Mouse (Mus musculus) macrophage (primary cell): ENCODE results near the gene Rnaseh2b. TPM values are rescaled to one million over a fixed set of nuclear protein-coding genes. Genes with fewer than 3 reads are reported as not detected.

Experiments
- H3K27ac ChIP-seq: fragments of 350-480 bp; formaldehyde crosslinking; 2 replicates; pipeline ENCODE4 v1.9.0; 2021
- H3K36me3 ChIP-seq: fragments of 350-480 bp; formaldehyde crosslinking; 2 replicates; pipeline ENCODE4 v1.9.0; 2021; ENCODE audit errors: inconsistent target
- H3K4me3 ChIP-seq: fragments of 350-480 bp; formaldehyde crosslinking; 2 replicates; pipeline ENCODE4 v1.9.0; 2021; ENCODE audit errors: inconsistent target
- H3K79me2 ChIP-seq: fragments of 350-480 bp; formaldehyde crosslinking; 2 replicates; pipeline ENCODE4 v1.9.0; 2021; ENCODE audit errors: inconsistent target
- WGBS: methylation state at CpG from one replicate; pipeline ENCODE4 v1.1.7; 2026; ENCODE audit warnings: inconsistent platforms; ENCODE audit not compliant: missing documents; 5-methylcytosine and 5-hydroxymethylcytosine counted together
- polyA plus RNA-seq: library from polyadenylated mRNA; stranded (reverse); fragments of 250-400 nt; gene quantifications from 3 replicates; pipeline ENCODE4 v1.2.4, GENCODE M21; 2018; ENCODE audit warnings: inconsistent platforms
- total RNA-seq, 78 experiments: library from RNA; depleted of rRNA; stranded (reverse); fragments of 250-400 nt; gene quantifications; 1 replicate in 9 of 78; 2 replicates in 24 of 78; 3 replicates in 43 of 78; 4 replicates in 2 of 78; pipeline ENCODE4 v1.2.4; 2018; ENCODE audit warnings: inconsistent platforms in 56 of 78

Gene Rnaseh2b
- 10 to 100 TPM in 23 of 26 experiments, 1 to 10 TPM in 3; 7.2 to 37.6 (median 16.3) TPM for total RNA-seq (2018; cell fraction: chromatin; rRNA removed)
- total RNA-seq (2018; cell fraction: cytosol; rRNA removed), result 10 to 100 TPM; 12.0 to 23.6 (median 18.2) TPM
- 10 to 100 TPM in 21 of 26 experiments, 1 to 10 TPM in 5; 8.0 to 21.3 (median 12.3) TPM for total RNA-seq (2018; cell fraction: nucleus; rRNA removed)
- polyA plus RNA-seq, result 17.4 to 24.0 TPM (median 22.1 TPM) in 3 replicates

- no peak within 1 kb of the TSS for H3K4me3 ChIP-seq
- H3K27ac ChIP-seq, result no peak within 1 kb of the TSS
- WGBS, result 3% methylated on average over 54 of the region's 60 CpGs
- H3K79me2 ChIP-seq, result no peaks in the 10 kb centered on the region
- H3K36me3 ChIP-seq, result no peaks in the 10 kb centered on the region
Observed at GRCm38 (mm10) chr14:62292488-62293339, at the start of gene Rnaseh2b, which contains the start of gene Dleu7. Gene Rnaseh2b, plus strand, starts transcription at chr14:62292589. Gene Dleu7, minus strand, starts transcription at chr14:62293047.

GRCm38 (mm10) chr14:62243530-62243929 lies 48.9 kb upstream of the Rnaseh2b start:
- no peak overlapping the region for H3K4me3 ChIP-seq
- H3K27ac ChIP-seq, result no peak overlapping the region
- no peaks in the 10 kb centered on the region for H3K36me3 ChIP-seq
- H3K79me2 ChIP-seq, result no peaks in the 10 kb centered on the region
- 88% methylated on average over 2 of the region's 2 CpGs for WGBS

GRCm38 (mm10) chr14:62245557-62245956 lies 46.8 kb upstream of the Rnaseh2b start:
- H3K36me3 ChIP-seq, result no peaks in the 10 kb centered on the region
- 0% methylated on average over 4 of the region's 4 CpGs for WGBS
- no peaks in the 10 kb centered on the region for H3K79me2 ChIP-seq
- no peak overlapping the region for H3K4me3 ChIP-seq
- peak overlapping the region; percentile 43 for H3K27ac ChIP-seq

GRCm38 (mm10) chr14:62248345-62248744 lies 44.0 kb upstream of the Rnaseh2b start:
- no peaks in the 10 kb centered on the region for H3K79me2 ChIP-seq
- 88% methylated on average over 7 of the region's 7 CpGs for WGBS
- no peak overlapping the region for H3K4me3 ChIP-seq
- H3K36me3 ChIP-seq, result no peaks in the 10 kb centered on the region
- no peak overlapping the region for H3K27ac ChIP-seq

- Histone ChIP-seq H3K27ac (no peak overlapping the region), H3K4me3 (no peak overlapping the region), H3K79me2 (no peaks in the 10 kb centered on the region), H3K36me3 (no peaks in the 10 kb centered on the region)
- 94% methylated on average over 10 of the region's 10 CpGs for WGBS
Observed at GRCm38 (mm10) chr14:62248796-62249195, 43.6 kb upstream of the Rnaseh2b start.

- no peak overlapping the region for H3K4me3 ChIP-seq
- no peaks in the 10 kb centered on the region for H3K36me3 ChIP-seq
- no peak overlapping the region for H3K27ac ChIP-seq
- 100% methylated on average over 2 of the region's 2 CpGs for WGBS
- no peaks in the 10 kb centered on the region for H3K79me2 ChIP-seq
Observed at GRCm38 (mm10) chr14:62249251-62249650, 43.1 kb upstream of the Rnaseh2b start.

- H3K27ac ChIP-seq, result no peak overlapping the region
- H3K79me2 ChIP-seq, result no peaks in the 10 kb centered on the region
- 87% methylated on average over 3 of the region's 3 CpGs for WGBS
- no peak overlapping the region for H3K4me3 ChIP-seq
- no peaks in the 10 kb centered on the region for H3K36me3 ChIP-seq
Observed at GRCm38 (mm10) chr14:62250046-62250445, 42.3 kb upstream of the Rnaseh2b start.

- no peak overlapping the region for H3K4me3 ChIP-seq
- no peak overlapping the region for H3K27ac ChIP-seq
- no peaks in the 10 kb centered on the region for H3K79me2 ChIP-seq
- no peaks in the 10 kb centered on the region for H3K36me3 ChIP-seq
- WGBS, result 13% methylated on average over 4 of the region's 4 CpGs
Observed at GRCm38 (mm10) chr14:62251999-62252398, 40.4 kb upstream of the Rnaseh2b start.

GRCm38 (mm10) chr14:62254371-62254770 lies 38.0 kb upstream of the Rnaseh2b start:
- WGBS, result 71% methylated on average over 8 of the region's 8 CpGs
- Histone ChIP-seq H3K27ac (no peak overlapping the region), H3K79me2 (no peaks in the 10 kb centered on the region), H3K36me3 (no peaks in the 10 kb centered on the region), H3K4me3 (no peak overlapping the region)

- no peaks in the 10 kb centered on the region for H3K36me3 ChIP-seq
- no peaks in the 10 kb centered on the region for H3K79me2 ChIP-seq
- H3K27ac ChIP-seq, result no peak overlapping the region
- no peak overlapping the region for H3K4me3 ChIP-seq
- 91% methylated on average over 5 of the region's 5 CpGs for WGBS
Observed at GRCm38 (mm10) chr14:62256066-62256465, 36.3 kb upstream of the Rnaseh2b start.

GRCm38 (mm10) chr14:62258125-62258524 lies 34.3 kb upstream of the Rnaseh2b start:
- Histone ChIP-seq H3K27ac (no peak overlapping the region), H3K79me2 (no peaks in the 10 kb centered on the region), H3K4me3 (no peak overlapping the region), H3K36me3 (no peaks in the 10 kb centered on the region)
- WGBS, result 94% methylated on average over 6 of the region's 6 CpGs

GRCm38 (mm10) chr14:62258978-62259536 lies 33.3 kb upstream of the Rnaseh2b start:
- no peaks in the 10 kb centered on the region for H3K36me3 ChIP-seq
- no peaks in the 10 kb centered on the region for H3K79me2 ChIP-seq
- WGBS, result 90% methylated on average over 10 of the region's 10 CpGs
- no peak overlapping the region for H3K4me3 ChIP-seq
- no peak overlapping the region for H3K27ac ChIP-seq

- Histone ChIP-seq H3K79me2 (no peaks in the 10 kb centered on the region), H3K36me3 (no peaks in the 10 kb centered on the region), H3K4me3 (no peak overlapping the region), H3K27ac (no peak overlapping the region)
- 91% methylated on average over 12 of the region's 12 CpGs for WGBS
Observed at GRCm38 (mm10) chr14:62270698-62271396, 21.5 kb upstream of the Rnaseh2b start.

- 86% methylated on average over 3 of the region's 3 CpGs for WGBS
- no peaks in the 10 kb centered on the region for H3K36me3 ChIP-seq
- H3K27ac ChIP-seq, result no peak overlapping the region
- no peak overlapping the region for H3K4me3 ChIP-seq
- no peaks in the 10 kb centered on the region for H3K79me2 ChIP-seq
Observed at GRCm38 (mm10) chr14:62273604-62274003, 18.8 kb upstream of the Rnaseh2b start.
